Mouse (Mus musculus): ENCODE results near the gene 4931406P16Rik. TPM values are rescaled to one million over a fixed set of nuclear protein-coding genes. Genes with fewer than 3 reads are reported as not detected.

4931406P16Rik gene
- polyA plus RNA-seq, 1 experiment from 2014 or later = 40.3 TPM

- Histone ChIP-seq H3K9me3 (ENCODE audit: control insufficient read depth, low read length) (no peaks in the 10 kb centered on the region), H3K27ac (replicated peaks; ENCODE audit: low read depth, low read length) (no peak overlapping the region), H3K36me3 (ENCODE audit: control insufficient read depth, insufficient read depth, low read length) (peaks cover 68% of the 10 kb centered on the region), H3K9ac (ENCODE audit: low read depth, low read length) (no peak overlapping the region), H3K4me3 (ENCODE audit: low read depth, low read length) (no peak overlapping the region), H3K4me1 (ENCODE audit: control insufficient read depth, insufficient read depth, low read length) (no peaks in the 10 kb centered on the region), H3K27me3 (replicated peaks; ENCODE audit: control insufficient read depth, insufficient read depth, low read length) (no peaks in the 10 kb centered on the region), H3K4me2 (ENCODE audit: low read depth, low read length) (no peak overlapping the region)
- DNase-seq (ENCODE audit: low spot score) = peak; percentile 51
- no peak for ATAC-seq (ENCODE audit: low read depth)
- 48% methylated on average over 2 of the region's 2 CpGs for WGBS
Observed at GRCm38 (mm10) chr7:34252030-34252429, 61.3 kb downstream of the 4931406P16Rik start.

DNA sequence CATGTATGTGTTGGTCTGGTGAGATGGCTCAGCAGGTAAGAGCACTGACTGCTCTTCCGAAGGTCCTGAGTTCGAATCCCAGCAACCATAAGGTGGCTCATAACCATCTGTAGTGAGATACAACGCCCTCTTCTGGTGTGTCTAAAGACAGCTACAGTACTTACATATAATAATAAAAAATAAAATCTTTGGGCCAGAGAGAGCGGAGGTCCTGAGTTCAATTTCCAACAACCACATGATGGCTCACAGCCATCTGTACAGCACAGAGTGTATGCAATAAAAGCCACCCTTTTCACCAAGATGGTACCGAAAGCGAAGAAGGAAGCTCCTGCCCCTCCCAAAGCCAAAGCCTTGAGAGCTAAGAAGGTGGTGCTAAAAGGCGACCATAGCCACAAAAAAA, 62.6 kb downstream of the 4931406P16Rik start, which contains the start of gene Gm6096:
Gene Gm6096 (plus strand): TSS at position 301 of the 400 bp plus-strand sequence.
- peaks cover 65% of the 10 kb centered on the region for H3K36me3 ChIP-seq (ENCODE audit: control insufficient read depth, insufficient read depth, low read length)
- no peak for DNase-seq (ENCODE audit: low spot score)
- H3K9ac ChIP-seq (ENCODE audit: low read depth, low read length) = no peak within 1 kb of the TSS
- 0 out of 2 replicates have a peak within 1 kb of the TSS, but pooled peaks have one; percentile 11 for H3K27ac ChIP-seq (replicated peaks; ENCODE audit: low read depth, low read length)
- H3K27me3 ChIP-seq (replicated peaks; ENCODE audit: control insufficient read depth, insufficient read depth, low read length) = no peaks in the 10 kb centered on the region
- no peaks in the 10 kb centered on the region for H3K4me1 ChIP-seq (ENCODE audit: control insufficient read depth, insufficient read depth, low read length)
- no peak within 1 kb of the TSS for H3K4me3 ChIP-seq (ENCODE audit: low read depth, low read length)
- no peaks in the 10 kb centered on the region for H3K9me3 ChIP-seq (ENCODE audit: control insufficient read depth, low read length)
- no peak for ATAC-seq (ENCODE audit: low read depth)
- WGBS = 93% methylated on average over 7 of the region's 7 CpGs
- no peak within 1 kb of the TSS for H3K4me2 ChIP-seq (ENCODE audit: low read depth, low read length)

DNA sequence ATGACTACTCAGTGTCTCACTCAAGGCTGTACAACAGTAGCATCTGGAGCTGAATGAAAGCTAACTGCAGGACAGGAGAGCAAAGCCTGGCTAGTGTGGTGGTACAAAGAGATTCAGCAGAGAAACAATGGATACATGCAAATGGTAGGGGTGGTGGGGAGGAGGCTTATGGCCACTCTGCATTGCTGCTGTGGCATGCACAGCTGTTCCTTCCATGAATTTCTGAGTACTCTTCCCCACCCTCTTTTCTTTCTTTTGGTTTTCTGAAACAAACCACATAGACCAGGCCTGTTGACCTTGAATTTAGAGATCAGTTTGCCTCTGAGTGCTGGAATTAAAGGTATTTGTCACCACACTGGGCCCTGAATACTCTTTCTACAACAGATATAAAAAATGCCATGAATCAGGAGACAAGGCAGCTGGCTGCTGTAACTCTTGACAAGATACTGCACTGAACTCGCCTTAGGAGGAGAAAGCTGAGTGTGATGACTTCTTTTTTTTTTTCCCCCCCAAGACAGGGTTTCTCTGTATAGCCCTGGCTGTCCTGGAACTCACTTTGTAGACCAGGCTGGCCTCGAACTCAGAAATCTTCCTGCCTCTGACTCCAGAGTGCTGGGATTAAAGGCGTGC, 66.4 kb downstream of the 4931406P16Rik start:
- no peaks in the 10 kb centered on the region for H3K27me3 ChIP-seq (replicated peaks; ENCODE audit: control insufficient read depth, insufficient read depth, low read length)
- H3K4me3 ChIP-seq (ENCODE audit: low read depth, low read length) = no peak overlapping the region
- DNase-seq (ENCODE audit: low spot score) (no peak), ATAC-seq (ENCODE audit: low read depth) (no peak)
- H3K4me1 ChIP-seq (ENCODE audit: control insufficient read depth, insufficient read depth, low read length) = no peaks in the 10 kb centered on the region
- no peak overlapping the region for H3K27ac ChIP-seq (replicated peaks; ENCODE audit: low read depth, low read length)
- H3K36me3 ChIP-seq (ENCODE audit: control insufficient read depth, insufficient read depth, low read length) = peaks cover 73% of the 10 kb centered on the region
- no peaks in the 10 kb centered on the region for H3K9me3 ChIP-seq (ENCODE audit: control insufficient read depth, low read length)
- 94% methylated on average over 3 of the region's 3 CpGs for WGBS
- no peak overlapping the region for H3K9ac ChIP-seq (ENCODE audit: low read depth, low read length)
- H3K4me2 ChIP-seq (ENCODE audit: low read depth, low read length) = no peak overlapping the region

GRCm38 (mm10) chr7:34242176-34242575, 71.2 kb downstream of the 4931406P16Rik start:
- ATAC-seq (ENCODE audit: low read depth) (no peak), DNase-seq (ENCODE audit: low spot score) (no peak)
- no peak overlapping the region for H3K9ac ChIP-seq (ENCODE audit: low read depth, low read length)
- no peaks in the 10 kb centered on the region for H3K4me1 ChIP-seq (ENCODE audit: control insufficient read depth, insufficient read depth, low read length)
- peaks cover 78% of the 10 kb centered on the region for H3K36me3 ChIP-seq (ENCODE audit: control insufficient read depth, insufficient read depth, low read length)
- no peak overlapping the region for H3K4me3 ChIP-seq (ENCODE audit: low read depth, low read length)
- H3K4me2 ChIP-seq (ENCODE audit: low read depth, low read length) = no peak overlapping the region
- H3K27ac ChIP-seq (replicated peaks; ENCODE audit: low read depth, low read length) = no peak overlapping the region
- H3K27me3 ChIP-seq (replicated peaks; ENCODE audit: control insufficient read depth, insufficient read depth, low read length) = no peaks in the 10 kb centered on the region
- no peaks in the 10 kb centered on the region for H3K9me3 ChIP-seq (ENCODE audit: control insufficient read depth, low read length)
- WGBS = 93% methylated on average over 11 of the region's 11 CpGs

- 91% methylated on average over 5 of the region's 5 CpGs for WGBS
- H3K27ac ChIP-seq (replicated peaks; ENCODE audit: low read depth, low read length) = no peak overlapping the region
- peaks cover 5% of the 10 kb centered on the region; the same call in 1 of the 2 replicates for H3K4me1 ChIP-seq (ENCODE audit: control insufficient read depth, insufficient read depth, low read length)
- H3K36me3 ChIP-seq (ENCODE audit: control insufficient read depth, insufficient read depth, low read length) = peaks cover 57% of the 10 kb centered on the region
- H3K27me3 ChIP-seq (replicated peaks; ENCODE audit: control insufficient read depth, insufficient read depth, low read length) = no peaks in the 10 kb centered on the region
- no peak overlapping the region for H3K4me2 ChIP-seq (ENCODE audit: low read depth, low read length)
- ATAC-seq (ENCODE audit: low read depth) (no peak), DNase-seq (ENCODE audit: low spot score) (no peak)
- H3K9ac ChIP-seq (ENCODE audit: low read depth, low read length) = no peak overlapping the region
- H3K9me3 ChIP-seq (ENCODE audit: control insufficient read depth, low read length) = no peaks in the 10 kb centered on the region
- no peak overlapping the region for H3K4me3 ChIP-seq (ENCODE audit: low read depth, low read length)
Observed at GRCm38 (mm10) chr7:34238086-34238485, 75.3 kb downstream of the 4931406P16Rik start.

DNA sequence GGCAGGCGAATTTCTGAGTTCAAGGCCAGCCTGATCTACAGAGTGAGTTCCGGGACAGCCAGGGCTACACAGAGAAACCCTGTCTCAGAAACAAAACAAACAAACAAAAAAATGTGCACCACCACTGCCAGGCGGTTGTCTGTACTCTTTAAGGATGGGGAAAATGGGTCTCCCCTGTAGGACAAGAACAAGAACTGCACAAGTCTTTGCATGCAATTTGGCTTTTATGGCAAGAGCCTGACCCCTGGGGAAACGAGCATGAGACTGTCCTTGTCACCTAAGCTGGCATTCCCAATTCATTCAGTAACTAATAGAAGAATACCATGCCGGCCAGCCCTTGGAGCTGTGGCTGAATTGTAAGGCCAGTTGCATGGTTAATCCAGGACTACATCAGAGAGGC, 77.7 kb downstream of the 4931406P16Rik start:
- no peak for DNase-seq (ENCODE audit: low spot score)
- WGBS = 89% methylated on average over 5 of the region's 5 CpGs

GRCm38 (mm10) chr7:34234610-34235561, 78.5 kb downstream of the 4931406P16Rik start:
- ATAC-seq (ENCODE audit: low read depth) (no peak), DNase-seq (ENCODE audit: low spot score) (peak; percentile 63)
- peak overlapping the region; percentile 96 for H3K27ac ChIP-seq (replicated peaks; ENCODE audit: low read depth, low read length)

More for the DNA sequence above, 77.7 kb downstream of the 4931406P16Rik start:
- Histone ChIP-seq H3K27me3 (replicated peaks; ENCODE audit: control insufficient read depth, insufficient read depth, low read length) (no peaks in the 10 kb centered on the region), H3K27ac (replicated peaks; ENCODE audit: low read depth, low read length) (no peak overlapping the region), H3K4me2 (ENCODE audit: low read depth, low read length) (no peak overlapping the region), H3K9ac (ENCODE audit: low read depth, low read length) (no peak overlapping the region), H3K36me3 (ENCODE audit: control insufficient read depth, insufficient read depth, low read length) (peaks cover 41% of the 10 kb centered on the region), H3K9me3 (ENCODE audit: control insufficient read depth, low read length) (no peaks in the 10 kb centered on the region), H3K4me1 (ENCODE audit: control insufficient read depth, insufficient read depth, low read length) (peaks cover 8% of the 10 kb centered on the region; the same call in 1 of the 2 replicates), H3K4me3 (ENCODE audit: low read depth, low read length) (no peak overlapping the region)
- no peak for ATAC-seq (ENCODE audit: low read depth)

DNA sequence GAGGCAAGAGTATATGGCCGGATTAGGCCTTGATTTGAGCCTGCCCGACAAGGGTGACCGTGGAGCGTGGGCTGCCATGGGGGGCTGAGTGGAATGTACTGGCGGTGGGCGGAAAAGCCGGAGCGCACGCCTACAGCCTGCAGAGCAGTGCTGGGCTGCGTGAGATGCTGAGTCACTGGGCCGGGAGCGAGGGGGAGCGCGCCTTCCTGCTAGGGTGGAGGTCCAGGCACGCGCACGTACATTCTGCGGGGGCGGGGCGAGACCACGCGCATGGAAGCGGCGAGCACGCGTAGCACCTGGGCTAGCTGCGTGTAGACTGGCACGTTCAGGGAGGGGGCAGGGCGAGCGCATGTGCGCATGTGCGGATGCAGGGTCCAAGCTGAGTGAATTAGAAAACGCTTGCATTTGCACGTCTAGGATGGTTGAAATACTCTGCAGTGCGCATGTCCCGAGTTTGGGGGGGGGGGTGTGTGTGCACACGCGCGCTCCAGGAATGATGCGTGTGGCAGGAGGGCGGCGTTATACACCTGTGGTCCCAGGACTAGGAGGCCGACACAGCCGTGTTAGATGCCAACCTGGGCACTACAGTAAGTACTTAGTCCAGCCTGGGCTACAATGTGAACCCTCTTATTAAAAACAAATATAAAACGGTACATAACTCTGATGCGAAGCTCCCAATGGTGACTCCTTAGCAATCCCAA, 79.3 kb downstream of the 4931406P16Rik start:
- peak overlapping the region; percentile 76 for H3K4me2 ChIP-seq (ENCODE audit: low read depth, low read length)
- H3K9me3 ChIP-seq (ENCODE audit: control insufficient read depth, low read length) = no peaks in the 10 kb centered on the region
- no peaks in the 10 kb centered on the region for H3K27me3 ChIP-seq (replicated peaks; ENCODE audit: control insufficient read depth, insufficient read depth, low read length)
- peak overlapping the region; percentile 68 for H3K9ac ChIP-seq (ENCODE audit: low read depth, low read length)
- H3K36me3 ChIP-seq (ENCODE audit: control insufficient read depth, insufficient read depth, low read length) = peaks cover 27% of the 10 kb centered on the region
- ATAC-seq (ENCODE audit: low read depth) (peak; percentile 95), DNase-seq (ENCODE audit: low spot score) (peak; percentile 99)
- peak overlapping the region; percentile 96 for H3K27ac ChIP-seq (replicated peaks; ENCODE audit: low read depth, low read length)
- H3K4me3 ChIP-seq (ENCODE audit: low read depth, low read length) = peak overlapping the region; percentile 50
- 0% methylated on average over 40 of the region's 46 CpGs for WGBS
- peaks cover 14% of the 10 kb centered on the region for H3K4me1 ChIP-seq (ENCODE audit: control insufficient read depth, insufficient read depth, low read length)

More at GRCm38 (mm10) chr7:34234610-34235561, 78.5 kb downstream of the 4931406P16Rik start:
- Histone ChIP-seq H3K4me1 (ENCODE audit: control insufficient read depth, insufficient read depth, low read length) (peaks cover 10% of the 10 kb centered on the region; the same call in 1 of the 2 replicates), H3K27me3 (replicated peaks; ENCODE audit: control insufficient read depth, insufficient read depth, low read length) (no peaks in the 10 kb centered on the region), H3K9me3 (ENCODE audit: control insufficient read depth, low read length) (no peaks in the 10 kb centered on the region), H3K4me2 (ENCODE audit: low read depth, low read length) (peak overlapping the region; percentile 76), H3K4me3 (ENCODE audit: low read depth, low read length) (peak overlapping the region; percentile 50), H3K36me3 (ENCODE audit: control insufficient read depth, insufficient read depth, low read length) (peaks cover 35% of the 10 kb centered on the region), H3K9ac (ENCODE audit: low read depth, low read length) (peak overlapping the region; percentile 68)
- WGBS = 2% methylated on average over 17 of the region's 17 CpGs
